Mouse (Mus musculus): ENCODE measurements around the gene Grb2.

GRCm38 (mm10) chr11:115651680-115652079 is 56.7 kb downstream of the Grb2 start:
- TF ChIP-seq CTCF (IDR thresholded peaks at IDR 0.05; ENCODE audit: borderline replicate concordance, control insufficient read depth, extremely low read depth, insufficient read depth, low read length, poor library complexity): no peak
- TF ChIP-seq POLR2A (IDR thresholded peaks at IDR 0.05; ENCODE audit: control insufficient read depth, extremely low read depth, insufficient read depth, low read length, poor library complexity): no peak
